Mouse (Mus musculus): ENCODE measurements around the gene Arsb. TPM values are rescaled to one million over a fixed set of nuclear protein-coding genes. Genes with fewer than 3 reads are reported as not detected.
A peak's percentile ranks its signal among the peaks of the same experiment; 100 is the strongest.

Gene Arsb
- polyA plus RNA-seq, 1 experiment: 8.4 TPM

GRCm38 (mm10) chr13:93877924-93878323, 106.5 kb downstream of the Arsb start:
- no peak for DNase-seq (ENCODE audit: low read depth, low spot score)
- 78% methylated on average over 2 of the region's 2 CpGs for WGBS

GRCm38 (mm10) chr13:93879426-93879825, 108.0 kb downstream of the Arsb start:
- no peak for DNase-seq (ENCODE audit: low read depth, low spot score)
- WGBS: 90% methylated on average over 5 of the region's 5 CpGs

- 63% methylated on average over 3 of the region's 3 CpGs for WGBS
- DNase-seq (ENCODE audit: low read depth, low spot score): no peak
Measured at GRCm38 (mm10) chr13:93882132-93882531, 110.7 kb downstream of the Arsb start.

- no peak for DNase-seq (ENCODE audit: low read depth, low spot score)
- WGBS: 87% methylated on average over 5 of the region's 5 CpGs
Measured at GRCm38 (mm10) chr13:93886999-93887398, 115.6 kb downstream of the Arsb start.

GRCm38 (mm10) chr13:93888196-93888595, 116.8 kb downstream of the Arsb start:
- 92% methylated on average over 2 of the region's 2 CpGs for WGBS
- no peak for DNase-seq (ENCODE audit: low read depth, low spot score)

GRCm38 (mm10) chr13:93888916-93889315, 117.5 kb downstream of the Arsb start:
- 40% methylated on average over 3 of the region's 3 CpGs for WGBS
- no peak for DNase-seq (ENCODE audit: low read depth, low spot score)

DNA sequence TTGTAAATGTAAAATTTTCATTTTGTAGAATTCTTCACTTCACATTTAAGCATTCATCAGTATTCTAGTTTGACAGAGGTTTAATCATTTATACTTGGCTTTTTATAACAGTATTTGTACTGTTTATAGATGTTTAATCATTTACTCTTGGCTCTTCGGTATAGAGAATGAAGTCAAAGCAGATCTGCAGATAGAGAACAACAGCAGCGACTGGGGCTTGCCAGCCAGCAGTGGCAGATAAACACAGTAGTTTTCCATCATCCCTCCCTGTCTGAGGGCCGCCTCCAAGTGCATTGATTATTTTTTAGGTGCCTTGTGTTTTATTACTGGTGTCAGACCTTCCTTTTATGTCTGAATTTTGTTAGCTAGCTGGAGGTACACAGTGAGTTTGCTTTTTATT, 118.6 kb downstream of the Arsb start:
- DNase-seq (ENCODE audit: low read depth, low spot score): no peak
- 14% methylated on average over 3 of the region's 3 CpGs for WGBS

DNA sequence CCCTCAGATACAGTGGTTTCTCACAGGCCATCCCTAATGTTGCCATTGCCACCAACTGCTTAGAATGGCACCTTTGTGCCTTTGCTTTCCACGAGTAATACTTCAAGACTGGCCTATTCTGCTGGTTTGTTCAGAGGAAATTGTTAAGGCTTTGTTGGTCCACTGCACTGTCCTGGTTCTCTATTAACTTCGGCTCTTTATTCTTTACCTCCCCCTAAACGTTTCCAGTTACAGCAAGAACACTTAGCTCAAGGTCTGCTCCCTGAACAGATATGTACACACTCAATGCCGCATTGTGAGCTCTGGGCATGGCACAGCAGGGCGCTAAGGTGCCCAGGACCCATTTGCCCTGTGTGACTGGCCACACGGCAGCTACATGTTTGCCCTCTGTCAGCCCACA, 119.8 kb downstream of the Arsb start:
- DNase-seq (ENCODE audit: low read depth, low spot score): no peak
- WGBS: 45% methylated on average over 6 of the region's 6 CpGs

DNA sequence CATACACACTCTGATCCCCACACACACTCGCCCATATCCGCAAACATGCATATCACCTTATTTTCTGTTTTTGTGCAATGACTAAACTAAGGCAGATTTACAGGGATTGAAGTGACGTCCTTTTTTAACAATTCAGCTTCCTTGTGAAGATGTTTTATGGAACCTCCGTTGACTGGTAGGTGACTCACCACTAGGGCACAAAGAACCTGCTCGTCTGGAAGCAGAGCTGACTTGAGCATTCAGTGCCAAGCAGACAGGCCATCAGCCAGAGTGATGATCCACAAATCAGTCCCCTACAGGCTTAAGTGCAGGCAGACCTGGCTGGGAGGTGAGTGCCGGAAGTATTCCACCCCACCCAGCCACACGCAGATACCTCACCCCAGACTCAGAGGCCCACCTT, 120.7 kb downstream of the Arsb start:
- WGBS: 42% methylated on average over 7 of the region's 7 CpGs
- peak; percentile 36 for DNase-seq (ENCODE audit: low read depth, low spot score)

DNA sequence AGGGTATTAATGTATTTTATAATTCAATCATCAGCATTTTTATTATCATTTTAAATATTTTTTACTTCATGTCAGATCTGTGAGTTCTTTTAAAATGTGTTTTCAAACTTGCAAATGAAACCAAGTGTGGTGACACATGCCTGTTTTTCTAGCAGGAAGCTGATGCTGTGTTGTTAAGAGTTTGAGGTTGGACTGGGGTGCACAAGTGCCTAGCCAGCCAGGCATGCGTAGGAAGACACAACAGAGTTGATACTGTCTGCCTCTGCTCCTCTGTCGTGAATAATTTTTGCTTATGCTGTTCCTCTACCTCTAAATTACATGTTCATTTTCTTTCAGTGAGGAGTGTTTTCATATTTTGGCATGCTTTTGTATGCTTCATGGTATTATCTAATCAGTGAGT, 122.7 kb downstream of the Arsb start:
- WGBS: 92% methylated on average over 2 of the region's 2 CpGs
- DNase-seq (ENCODE audit: low read depth, low spot score): no peak

DNA sequence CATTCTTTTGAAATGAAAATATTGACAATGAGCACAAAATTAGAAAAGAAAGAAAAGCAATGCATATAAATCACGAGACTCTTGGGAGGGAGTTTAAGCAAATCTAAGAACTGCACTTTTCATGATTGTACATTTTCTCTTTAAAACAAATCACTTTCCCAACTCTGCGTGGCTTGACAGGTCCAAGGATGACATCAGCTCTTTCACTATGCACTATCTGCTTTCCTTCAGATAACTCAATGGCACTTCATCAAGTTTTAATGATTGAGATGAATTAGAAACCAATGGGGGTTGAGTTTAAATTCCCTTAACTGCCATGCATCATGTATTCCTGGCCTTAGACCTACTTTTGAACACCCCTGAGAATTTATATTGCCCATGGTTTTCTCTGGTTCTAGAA, 124.0 kb downstream of the Arsb start:
- 84% methylated on average over 2 of the region's 2 CpGs for WGBS

GRCm38 (mm10) chr13:93897943-93898826, 126.8 kb downstream of the Arsb start:
- no peak for DNase-seq (ENCODE audit: low read depth, low spot score)
- 73% methylated on average over 13 of the region's 13 CpGs for WGBS

More for the DNA sequence above, 124.0 kb downstream of the Arsb start:
- no peak for DNase-seq (ENCODE audit: low read depth, low spot score)

DNA sequence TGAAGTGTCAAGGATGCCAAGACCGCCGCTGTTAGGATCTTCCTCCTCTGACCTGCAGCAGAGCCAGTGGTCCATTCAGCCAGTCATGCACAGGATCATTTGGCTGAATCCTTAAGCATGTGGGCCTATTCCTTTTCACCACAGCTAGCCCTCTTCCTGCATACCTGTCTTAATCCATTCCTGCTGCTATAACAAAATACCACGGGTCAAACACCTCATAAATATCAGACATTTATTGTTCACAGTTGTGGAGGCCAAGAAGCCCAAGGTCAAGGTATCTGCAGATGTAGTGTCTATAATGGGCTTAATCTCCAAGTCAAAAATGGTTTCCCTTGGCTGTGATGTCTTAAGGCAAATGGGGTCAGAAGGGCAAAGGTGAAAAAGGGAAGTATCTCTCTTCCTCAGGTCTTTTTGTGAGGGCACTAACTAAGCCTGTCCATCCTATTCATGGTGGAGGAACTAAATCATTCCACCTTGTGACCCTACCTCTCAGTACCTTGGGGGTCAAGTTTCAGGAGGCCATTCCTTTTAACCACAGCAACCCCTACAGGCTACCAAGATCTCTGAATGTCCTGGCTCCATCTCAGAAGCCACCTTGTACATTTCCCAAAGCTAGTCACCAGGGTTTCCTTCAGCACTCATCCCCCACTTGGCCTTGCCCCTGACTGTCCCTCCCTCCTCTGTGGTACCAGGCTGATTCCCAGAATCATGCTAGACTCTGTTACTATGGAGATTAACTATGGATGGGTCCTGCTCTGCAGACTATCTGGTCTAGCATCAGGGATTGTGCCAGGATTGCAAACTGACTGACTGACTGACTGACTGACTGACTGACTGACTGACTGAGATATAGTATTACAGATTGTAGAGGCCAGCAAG, 128.2 kb downstream of the Arsb start:
- DNase-seq (ENCODE audit: low read depth, low spot score): no peak
- WGBS: 84% methylated on average over 3 of the region's 3 CpGs

DNA sequence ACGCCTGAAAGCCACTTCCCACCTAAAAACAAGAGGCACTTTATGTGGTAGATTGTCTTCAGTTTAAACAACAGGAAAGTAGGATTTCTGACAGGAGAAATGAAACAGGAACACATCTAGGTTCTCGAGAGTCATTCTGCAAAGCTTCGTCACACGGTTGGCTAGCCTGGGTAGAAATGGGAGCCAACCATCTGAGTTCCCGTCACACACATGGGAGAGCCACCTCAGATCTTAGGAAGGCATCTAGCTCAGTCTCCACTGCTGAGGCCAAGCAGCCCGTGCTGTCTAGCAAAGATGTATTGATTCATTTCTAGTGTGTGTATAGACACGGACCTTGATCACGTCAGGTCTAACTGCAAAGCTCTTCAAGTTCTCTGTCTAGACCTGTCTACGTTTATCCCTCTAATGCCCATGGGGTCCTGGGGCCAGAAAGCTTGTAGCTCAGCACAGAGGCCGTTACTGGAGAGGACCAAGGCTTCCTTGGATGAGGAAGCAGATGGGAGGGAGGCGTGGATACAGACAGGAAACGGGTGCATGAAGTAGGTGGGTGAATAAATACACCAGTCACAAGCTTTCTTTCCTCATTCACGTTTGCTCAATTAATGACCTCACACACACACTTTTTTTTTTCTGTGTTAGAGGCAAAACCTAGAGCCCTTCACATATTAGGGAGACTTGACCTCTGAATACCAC, 129.7 kb downstream of the Arsb start:
- WGBS: 76% methylated on average over 13 of the region's 13 CpGs
- no peak for DNase-seq (ENCODE audit: low read depth, low spot score)

DNA sequence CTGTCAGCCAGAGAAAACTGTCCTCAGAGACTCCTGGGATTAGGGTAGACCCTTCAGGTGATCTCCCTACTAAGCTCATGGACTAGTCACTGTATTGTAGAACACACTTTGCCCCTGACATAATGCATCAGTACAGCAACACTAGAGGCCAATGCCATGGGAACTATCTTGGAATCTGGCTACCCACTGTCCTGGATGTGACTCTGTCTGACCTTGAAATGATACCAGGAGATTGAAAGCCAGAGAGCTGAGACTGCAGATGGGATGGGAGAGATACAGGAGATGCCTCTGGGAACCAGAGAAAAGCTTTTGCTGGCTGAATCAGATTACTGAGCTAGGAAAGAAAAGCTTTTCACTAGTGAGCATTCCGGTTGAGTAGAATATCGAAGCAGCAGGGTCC, 130.7 kb downstream of the Arsb start:
- DNase-seq (ENCODE audit: low read depth, low spot score): no peak

GRCm38 (mm10) chr13:93906552-93907245, 135.3 kb downstream of the Arsb start:
- WGBS: 94% methylated on average over 10 of the region's 10 CpGs
- no peak for DNase-seq (ENCODE audit: low read depth, low spot score)

More for the DNA sequence above, 130.7 kb downstream of the Arsb start:
- WGBS: 95% methylated on average over 2 of the region's 2 CpGs

DNA sequence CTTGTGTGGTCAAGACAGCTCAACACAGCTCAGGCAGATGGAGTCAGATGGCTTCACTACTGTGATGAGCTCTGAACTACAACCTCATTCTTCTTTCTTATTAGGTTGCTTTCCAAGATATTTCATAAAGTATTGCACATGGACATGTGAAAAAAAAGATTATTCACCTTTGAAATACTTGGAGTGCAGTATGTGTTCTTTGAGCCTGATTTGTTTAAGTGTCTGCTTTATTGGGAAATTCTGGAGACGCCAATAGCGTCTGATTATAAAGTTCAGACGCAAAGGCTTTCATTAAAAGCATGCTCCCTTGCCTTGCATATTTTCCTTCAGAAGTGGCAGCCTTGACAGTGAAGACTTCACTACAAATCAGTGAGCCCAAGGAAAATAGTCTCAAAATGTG, 136.5 kb downstream of the Arsb start:
- DNase-seq (ENCODE audit: low read depth, low spot score): no peak
- WGBS: 94% methylated on average over 3 of the region's 3 CpGs

DNA sequence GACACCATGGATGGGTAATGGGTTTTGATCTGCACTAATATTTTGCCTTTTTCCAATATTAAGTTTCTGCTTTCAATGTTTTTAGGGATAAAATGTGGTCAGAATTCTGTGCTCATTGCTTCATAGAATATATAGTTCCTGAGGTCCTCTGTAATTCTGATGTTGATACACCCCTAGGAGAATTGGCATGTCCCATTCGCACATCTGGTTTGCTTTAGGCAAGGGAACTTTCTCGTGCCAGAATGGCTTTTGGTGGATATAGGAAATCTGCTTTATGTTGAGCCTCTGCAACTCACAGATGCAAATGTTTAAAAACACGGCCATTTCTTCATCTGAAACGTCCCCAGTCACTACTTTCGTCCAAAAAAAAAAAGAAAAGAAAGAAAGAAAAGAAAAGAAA, 138.4 kb downstream of the Arsb start:
- 93% methylated on average over 5 of the region's 5 CpGs for WGBS
- no peak for DNase-seq (ENCODE audit: low read depth, low spot score)

DNA sequence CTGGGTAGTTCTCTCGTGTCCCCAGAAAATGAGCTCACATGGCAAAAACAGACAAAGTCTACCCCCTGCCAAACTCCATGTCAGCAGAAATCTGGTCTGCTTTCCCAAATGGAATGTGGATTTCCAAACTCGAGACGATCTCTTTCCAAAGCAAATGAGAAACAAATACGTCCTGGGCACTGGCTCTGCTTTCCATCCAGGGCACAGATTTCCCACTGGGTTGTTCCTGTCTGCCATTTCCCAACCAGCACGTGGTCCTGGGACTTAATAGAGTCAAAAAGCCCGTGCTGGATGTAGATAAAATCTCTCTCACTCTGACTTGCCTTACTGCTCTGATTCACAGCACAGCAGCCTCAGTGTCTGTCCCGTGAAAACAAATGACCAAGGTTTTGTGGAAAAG, 139.6 kb downstream of the Arsb start:
- DNase-seq (ENCODE audit: low read depth, low spot score): no peak
- 67% methylated on average over 7 of the region's 7 CpGs for WGBS

All from large intestine, adult 2 months (tissue).